Mouse (Mus musculus): ENCODE measurements around the gene Gm6351.
"Not testable (repeated sequence)": the region's sequence is repeated elsewhere in the genome, so short reads cannot be mapped to it uniquely, and the experiment has no call there.

Gm6351 gene

DNA sequence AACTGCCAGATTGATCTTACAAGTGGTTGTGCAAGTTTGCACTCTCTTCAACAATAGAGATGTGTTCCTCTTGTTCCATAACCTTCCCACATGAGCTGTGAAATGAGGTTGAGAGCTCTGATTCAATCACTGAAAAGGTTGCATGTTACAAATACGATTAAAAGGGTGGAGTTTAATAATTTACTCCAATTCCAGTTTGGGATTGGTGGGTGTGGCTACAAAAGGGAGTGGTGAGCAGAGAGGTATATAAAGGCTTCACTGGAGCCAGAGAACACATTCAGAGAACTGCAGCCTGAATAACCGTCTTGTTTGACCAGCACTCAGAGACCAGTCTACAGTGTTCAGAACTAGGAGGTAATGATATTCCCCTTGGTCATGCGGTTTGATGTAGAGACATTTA, at the start of gene Gm6351:
Gene Gm6351, plus strand, starts transcription at position 301 of the 400 bp plus-strand sequence.
- DNase-seq (ENCODE audit: low spot score) = not testable (repeated sequence)

DNA sequence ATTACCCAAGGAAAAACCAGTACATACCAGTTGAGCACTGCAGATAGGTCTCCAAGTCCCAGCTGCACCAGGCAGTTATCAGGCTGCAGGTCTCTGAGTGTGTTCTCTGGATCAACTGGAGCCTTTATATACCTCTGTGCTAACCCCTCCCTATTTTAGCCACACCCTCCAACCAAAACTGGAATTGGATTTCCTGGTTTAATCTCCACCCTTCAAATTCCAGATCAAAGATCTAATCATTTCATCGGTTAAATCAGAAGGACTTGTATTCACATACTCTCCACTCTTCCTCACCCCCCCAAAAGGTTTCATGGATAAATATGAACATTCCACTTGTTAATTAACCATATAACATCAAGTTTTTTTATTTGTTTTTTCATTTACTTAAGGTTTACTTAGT, 5.7 kb upstream of the Gm6351 start, which contains the start of gene BC061212:
Gene BC061212, minus strand, starts transcription at position 101 of the 400 bp plus-strand sequence.
- DNase-seq (ENCODE audit: low spot score) = not testable (repeated sequence)

Data from layer of hippocampus, adult 11-12 months (tissue).